Comparison of ENCODE assay signal across 26 mouse cellular contexts in genomic region chr3:119606116-119606515, GRCm38 (mm10).
A peak's percentile ranks its signal among the peaks of the same experiment; 100 is the strongest.
DNase-seq lines count a peak whose midpoint lies in the region; ATAC-seq and TF ChIP-seq lines count a peak whose summit lies in the region.
"Had no signal": no experiment of that assay in that cellular context is flagged by ENCODE, and none has a peak within 500 bp of the region (broad histone marks: within the 10 kb centered on the region; RNA-seq: fewer than 3 reads in every experiment).

No protein-coding gene starts in this region.

- peaks cover 0 to 2% of the 10 kb centered on the region in 2 experiments; a peak in 1 of 4 replicates for H3K4me1 ChIP-seq in ES-E14 (ENCODE audit: control insufficient read depth in 2 of 2, insufficient read depth in 2 of 2, low read length in 2 of 2, poor library complexity in 1 of 2)
- H3K4me1 ChIP-seq in hindbrain, embryonic 11.5 days (replicated peaks; ENCODE audit: control insufficient read depth, insufficient read depth, low read length) = no peaks in the 10 kb centered on the region
- H3K4me1 ChIP-seq: forebrain, embryonic 10.5 days; forebrain, embryonic 13.5 days had no signal

- H3K4me2 ChIP-seq in hindbrain, embryonic 11.5 days (replicated peaks; ENCODE audit: low read depth, low read length) = no peak overlapping the region
- H3K4me2 ChIP-seq: forebrain, embryonic 13.5 days; heart, embryonic 11.5 days; hindbrain, embryonic 14.5 days had no signal

- ATAC-seq in hindbrain, embryonic 11.5 days (ENCODE audit: low FRiP score) = no peak
- ATAC-seq: activated CD4-positive, CD25-positive, alpha-beta regulatory T cell, adult 4 months; CD4-positive, CD25-positive, alpha-beta regulatory T cell, adult 4 months; forebrain, embryonic 13.5 days; forebrain, embryonic 16.5 days; hindbrain, postnatal 0 days; inflammation-experienced regulatory T-cells, adult 6 months; Patski had no signal

- DNase-seq in layer of hippocampus, adult 11-12 months (ENCODE audit: low spot score) = peak; percentile 2
- DNase-seq in layer of hippocampus, adult 2 months (ENCODE audit: low spot score in 2 of 2) = no peak
- peak; percentile 3 to 24 for DNase-seq in left cerebral cortex, postnatal 25 days (ENCODE audit: low spot score in 2 of 2)
- DNase-seq in left cerebral cortex, postnatal 4 days = no peak
- DNase-seq in ES-E14 (ENCODE audit: low read depth, low spot score) (peak; percentile 15), ZHBTc4 (ENCODE audit: low read depth, low spot score) (peak; percentile 43)
- DNase-seq in hindbrain, embryonic 11.5 days (ENCODE audit: low spot score) = no peak
- DNase-seq in thymus, postnatal 10 days (ENCODE audit: low spot score in 2 of 2) = no peak
- DNase-seq: adrenal gland, adult 8-10 months; adrenal gland, postnatal 25 days; cerebellum, adult 18-20 months; cerebellum, adult 9-10 months; cerebellum, postnatal 14 days; gastrocnemius, postnatal 25 days; heart, adult 2 months had no signal

- no peak for TF ChIP-seq CTCF in layer of hippocampus, adult 2 months (conservative IDR thresholded peaks at IDR 0.05)

- no peak overlapping the region for H3K4me3 ChIP-seq in layer of hippocampus, adult 2 months
- no peak overlapping the region for H3K4me3 ChIP-seq in ES-E14 (ENCODE audit: insufficient read depth in 1 of 2, low read depth in 1 of 2, low read length in 2 of 2, poor library complexity in 1 of 2, severe bottlenecking in 1 of 2)
- no peak overlapping the region for H3K4me3 ChIP-seq in hindbrain, embryonic 11.5 days (ENCODE audit: low read depth, low read length)
- H3K4me3 ChIP-seq: forebrain, embryonic 10.5 days; forebrain, embryonic 13.5 days; heart, adult 2 months had no signal

- intact Hi-C loops in left cerebral cortex, postnatal 25 days (cut with DNase I) = no loop called here
- intact Hi-C loops in left cerebral cortex, postnatal 4 days (cut with DNase I) = no loop called here

- 83% methylated on average over 1 of the region's 1 CpGs for WGBS in hindbrain, embryonic 11.5 days

- H3K27me3 ChIP-seq in hindbrain, embryonic 11.5 days (ENCODE audit: control insufficient read depth, insufficient read depth, low read length) = no peaks in the 10 kb centered on the region
- H3K27me3 ChIP-seq: forebrain, embryonic 13.5 days; Patski had no signal

- no peaks in the 10 kb centered on the region for H3K36me3 ChIP-seq in ES-E14 (ENCODE audit: control insufficient read depth, insufficient read depth, low read length, poor library complexity, severe bottlenecking)
- no peaks in the 10 kb centered on the region for H3K36me3 ChIP-seq in hindbrain, embryonic 11.5 days (ENCODE audit: control insufficient read depth, insufficient read depth, low read length)
- H3K36me3 ChIP-seq: forebrain, embryonic 10.5 days; G1E had no signal

- no peaks in the 10 kb centered on the region for H3K9me3 ChIP-seq in ES-E14 (ENCODE audit: control insufficient read depth, insufficient read depth, low read depth, low read length)
- H3K9me3 ChIP-seq in hindbrain, embryonic 11.5 days (ENCODE audit: control insufficient read depth, low read length) = no peaks in the 10 kb centered on the region
- H3K9me3 ChIP-seq: forebrain, embryonic 10.5 days; forebrain, embryonic 13.5 days had no signal

- in situ Hi-C loops in ES-E14 (cut with MboI; ENCODE audit: low sequenced_read_pairs in 2 of 2, unreplicated experiment in 2 of 2) = no loop called here

- H3K27ac ChIP-seq in layer of hippocampus, adult 2 months = no peak overlapping the region
- H3K27ac ChIP-seq in ES-E14 (ENCODE audit: insufficient read depth, low read depth, low read length, poor library complexity, severe bottlenecking) = no peak overlapping the region
- no peak overlapping the region for H3K27ac ChIP-seq in hindbrain, embryonic 11.5 days (ENCODE audit: low read depth, low read length)
- H3K27ac ChIP-seq: forebrain, embryonic 10.5 days; forebrain, embryonic 13.5 days; heart, adult 2 months; hindbrain, embryonic 14.5 days; hindbrain, postnatal 0 days had no signal

- H3K9ac ChIP-seq in ES-E14 (ENCODE audit: insufficient read depth, low read depth, low read length, poor library complexity, severe bottlenecking) = no peak overlapping the region
- H3K9ac ChIP-seq in hindbrain, embryonic 11.5 days (ENCODE audit: low read depth, low read length) = no peak overlapping the region
- H3K9ac ChIP-seq: forebrain, embryonic 13.5 days; hindbrain, embryonic 14.5 days had no signal

TF ChIP-seq in ES-E14, 5 proteins besides CTCF, POLR2A, EP300 and RAD21:
- TF ChIP-seq ZNF384 (IDR thresholded peaks at IDR 0.05; ENCODE audit: low read depth, low read length) = no peak
- TF ChIP-seq HCFC1 (IDR thresholded peaks at IDR 0.05; ENCODE audit: borderline replicate concordance, insufficient read depth, low read length) = no peak
- no peak for TF ChIP-seq MAFK (IDR thresholded peaks at IDR 0.05; ENCODE audit: insufficient read depth, low read depth, low read length)
- no peak for TF ChIP-seq CHD2 (IDR thresholded peaks at IDR 0.05; ENCODE audit: low read depth, low read length)
- no peak for TF ChIP-seq ZC3H11A (IDR thresholded peaks at IDR 0.05; ENCODE audit: borderline replicate concordance, low read depth, low read length)

Comparison
In these comparisons a context has a peak if more than half of its experiments do, and no peak if none do; other contexts are left out.
1. DNase-seq: peak in layer of hippocampus, adult 11-12 months (single experiment), left cerebral cortex, postnatal 25 days (2 of 2), ES-E14 (single experiment) and ZHBTc4 (single experiment); none in layer of hippocampus, adult 2 months (0 of 2), left cerebral cortex, postnatal 4 days (single experiment), hindbrain, embryonic 11.5 days (single experiment) and thymus, postnatal 10 days (0 of 2).